Mouse (Mus musculus) E14TG2a.4 (cell line): ENCODE data around the gene Aff1.

Experiments
- CTCF ChIP-seq: conservative IDR thresholded peaks from 2 replicates; pipeline ENCODE4 v1.5.1; 2014; ENCODE audit warnings: low read length
- NANOG ChIP-seq: IDR thresholded peaks from 2 replicates; pipeline ENCODE4 v1.6.1; 2014; ENCODE audit warnings: borderline replicate concordance, low read length, mixed read lengths
- POU5F1 ChIP-seq: IDR thresholded peaks from 2 replicates; pipeline ENCODE4 v1.6.1; 2014; ENCODE audit warnings: low read length, borderline replicate concordance

GRCm38 (mm10) chr5:103860622-103861021 lies 168.4 kb downstream of the Aff1 start:
- no peak for TF ChIP-seq CTCF
- TF ChIP-seq NANOG: no peak
- no peak for TF ChIP-seq POU5F1
